Mouse (Mus musculus) macrophage (primary cell): ENCODE measurements around the gene Icosl. TPM values are rescaled to one million over a fixed set of nuclear protein-coding genes. Genes with fewer than 3 reads are reported as not detected.

Source experiments
- H3K27ac ChIP-seq: fragments of 350-480 bp; formaldehyde crosslinking; 2 replicates; pipeline ENCODE4 v1.9.0; 2021
- H3K36me3 ChIP-seq: fragments of 350-480 bp; formaldehyde crosslinking; 2 replicates; pipeline ENCODE4 v1.9.0; 2021; ENCODE audit errors: inconsistent target
- H3K4me3 ChIP-seq: fragments of 350-480 bp; formaldehyde crosslinking; 2 replicates; pipeline ENCODE4 v1.9.0; 2021; ENCODE audit errors: inconsistent target
- H3K79me2 ChIP-seq: fragments of 350-480 bp; formaldehyde crosslinking; 2 replicates; pipeline ENCODE4 v1.9.0; 2021; ENCODE audit errors: inconsistent target
- WGBS: methylation state at CpG from one replicate; pipeline ENCODE4 v1.1.7; 2026; ENCODE audit warnings: inconsistent platforms; ENCODE audit not compliant: missing documents; 5-methylcytosine and 5-hydroxymethylcytosine counted together
- polyA plus RNA-seq: library from polyadenylated mRNA; stranded (reverse); fragments of 250-400 nt; gene quantifications from 3 replicates; pipeline ENCODE4 v1.2.4, GENCODE M21; 2018; ENCODE audit warnings: inconsistent platforms

Icosl gene
- polyA plus RNA-seq, 1 experiment from 2014 or later = 3.6 TPM

DNA sequence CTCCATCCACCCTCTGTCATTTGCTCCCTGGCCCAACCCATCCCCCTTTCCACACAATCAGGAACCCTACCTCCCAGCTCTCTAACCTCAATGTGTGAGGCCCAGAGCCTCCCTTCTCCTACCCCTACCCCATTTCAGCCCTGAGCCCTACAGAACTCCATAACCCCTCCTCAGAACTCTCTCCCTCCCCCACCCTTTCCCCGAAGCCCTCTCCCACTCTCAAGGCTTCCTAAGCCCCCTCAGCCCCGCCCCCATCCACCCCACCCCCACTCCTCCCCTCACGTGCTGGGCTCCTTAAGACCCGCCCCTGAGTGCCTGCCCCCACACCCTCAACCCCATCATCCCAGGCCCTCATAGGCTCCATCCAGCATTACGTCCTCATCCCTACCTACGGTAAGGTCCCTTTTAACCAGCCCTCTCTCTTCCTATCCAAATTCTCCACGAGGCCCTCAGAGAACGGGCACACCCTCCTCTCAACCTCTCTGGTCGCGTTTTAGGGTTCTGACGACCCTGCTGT, 19.5 kb upstream of the Icosl start:
- no peak overlapping the region for H3K27ac ChIP-seq
- no peaks in the 10 kb centered on the region for H3K36me3 ChIP-seq
- H3K4me3 ChIP-seq = no peak overlapping the region
- H3K79me2 ChIP-seq = no peaks in the 10 kb centered on the region
- WGBS = 76% methylated on average over 10 of the region's 11 CpGs

- H3K4me3 ChIP-seq = no peak overlapping the region
- WGBS = 49% methylated on average over 19 of the region's 19 CpGs
Observed at GRCm38 (mm10) chr10:78054633-78055565, 14.2 kb upstream of the Icosl start.

DNA sequence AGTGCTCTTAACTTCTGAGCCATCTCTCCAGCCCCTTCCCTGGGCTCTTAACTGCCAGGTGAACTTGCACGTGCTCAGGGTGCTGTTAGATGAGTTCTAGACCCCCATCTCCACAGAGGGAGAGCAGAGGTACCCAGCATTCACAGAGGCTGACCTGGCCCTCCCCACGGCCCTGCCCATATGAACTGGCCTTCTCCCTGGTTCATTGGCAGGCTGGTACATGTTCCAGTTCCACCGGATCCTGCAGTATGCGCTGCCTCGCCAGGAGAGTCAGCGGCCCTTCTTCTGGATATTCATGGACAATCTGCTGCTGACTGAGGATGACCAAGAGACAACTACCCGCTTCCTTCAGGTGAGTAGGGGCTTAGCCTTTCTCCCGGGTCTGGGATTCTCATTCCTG, 12.0 kb upstream of the Icosl start:
- H3K27ac ChIP-seq = no peak overlapping the region
- WGBS = 87% methylated on average over 8 of the region's 8 CpGs
- H3K4me3 ChIP-seq = no peak overlapping the region
- H3K79me2 ChIP-seq = no peaks in the 10 kb centered on the region
- H3K36me3 ChIP-seq = no peaks in the 10 kb centered on the region

More at GRCm38 (mm10) chr10:78054633-78055565, 14.2 kb upstream of the Icosl start:
- Histone ChIP-seq H3K27ac (peak overlapping the region; percentile 17), H3K36me3 (no peaks in the 10 kb centered on the region), H3K79me2 (no peaks in the 10 kb centered on the region)

DNA sequence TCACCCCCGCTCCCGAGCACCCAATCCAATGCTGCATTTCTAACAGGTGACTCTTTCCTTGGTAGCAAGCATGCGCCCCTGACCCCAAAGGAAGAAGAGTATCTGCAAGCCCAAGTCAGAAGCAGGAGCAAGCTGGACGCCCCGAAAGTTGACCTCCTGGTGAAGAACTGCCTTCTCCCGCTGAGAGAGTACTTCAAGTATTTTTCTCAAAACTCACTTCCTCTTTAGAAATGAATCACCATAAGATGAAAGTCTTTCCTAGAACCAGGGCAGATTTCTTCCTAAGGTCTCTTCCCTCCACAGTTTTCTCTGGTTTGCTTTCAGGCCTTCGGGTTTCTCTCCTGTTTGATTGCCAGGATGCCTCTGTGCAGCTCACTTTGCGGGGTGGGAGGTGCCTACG, 6.0 kb upstream of the Icosl start:
- H3K4me3 ChIP-seq = no peak overlapping the region
- 31% methylated on average over 9 of the region's 9 CpGs for WGBS
- H3K27ac ChIP-seq = no peak overlapping the region

DNA sequence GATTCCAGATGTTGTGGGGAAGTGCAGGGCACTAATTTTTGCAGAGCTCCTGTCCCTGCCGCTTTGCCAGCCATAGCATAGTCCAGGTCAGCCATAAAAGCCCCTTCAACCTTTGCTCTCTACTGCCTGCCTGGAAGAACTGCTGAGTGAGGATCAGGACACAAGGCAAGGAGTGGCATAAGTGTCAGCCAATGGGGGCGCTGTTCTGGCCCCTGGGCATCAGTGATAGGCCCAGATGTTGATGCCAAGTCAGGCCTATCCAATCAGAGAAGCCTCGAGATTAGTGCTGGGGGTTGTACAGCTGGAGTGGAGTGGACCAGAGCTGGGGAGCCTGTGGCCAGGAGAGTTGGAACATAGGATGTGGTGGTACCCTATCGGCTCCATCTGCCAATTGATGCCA, 1.9 kb upstream of the Icosl start:
- 75% methylated on average over 4 of the region's 4 CpGs for WGBS
- peaks cover 21% of the 10 kb centered on the region; the same call in 1 of the 2 replicates for H3K79me2 ChIP-seq

More for the DNA sequence above, 6.0 kb upstream of the Icosl start:
- no peaks in the 10 kb centered on the region for H3K79me2 ChIP-seq
- H3K36me3 ChIP-seq = no peaks in the 10 kb centered on the region

DNA sequence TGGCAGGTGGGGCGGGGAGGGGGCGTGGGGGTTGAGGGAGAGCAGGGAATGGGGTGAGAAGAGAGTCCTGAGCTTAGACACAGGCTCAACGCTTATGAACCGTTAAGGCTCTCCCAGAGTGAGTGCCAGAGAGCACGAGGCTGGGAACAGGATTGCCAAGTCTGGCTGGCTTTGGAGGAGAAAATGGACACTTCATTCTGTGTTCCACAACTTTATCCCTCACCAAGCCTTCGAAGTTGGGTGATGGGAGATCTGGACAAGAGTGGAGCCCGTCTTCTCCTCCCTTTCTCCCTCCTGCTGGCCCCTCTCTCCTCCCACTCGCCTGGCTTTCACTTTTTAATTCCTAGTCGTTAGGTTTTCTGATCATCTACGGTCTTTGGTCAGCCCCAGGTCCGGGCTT, 561 bp upstream of the Icosl start:
- H3K36me3 ChIP-seq = peaks cover 14% of the 10 kb centered on the region
- no peak overlapping the region; the same call in 1 of the 2 replicates for H3K27ac ChIP-seq
- peaks cover 21% of the 10 kb centered on the region; the same call in 1 of the 2 replicates for H3K79me2 ChIP-seq
- H3K4me3 ChIP-seq = peak overlapping the region; percentile 60
- 26% methylated on average over 11 of the region's 11 CpGs for WGBS

More for the DNA sequence above, 1.9 kb upstream of the Icosl start:
- H3K27ac ChIP-seq = no peak overlapping the region
- no peak overlapping the region for H3K4me3 ChIP-seq
- peaks cover under 1% of the 10 kb centered on the region; the same call in 1 of the 2 replicates for H3K36me3 ChIP-seq

DNA sequence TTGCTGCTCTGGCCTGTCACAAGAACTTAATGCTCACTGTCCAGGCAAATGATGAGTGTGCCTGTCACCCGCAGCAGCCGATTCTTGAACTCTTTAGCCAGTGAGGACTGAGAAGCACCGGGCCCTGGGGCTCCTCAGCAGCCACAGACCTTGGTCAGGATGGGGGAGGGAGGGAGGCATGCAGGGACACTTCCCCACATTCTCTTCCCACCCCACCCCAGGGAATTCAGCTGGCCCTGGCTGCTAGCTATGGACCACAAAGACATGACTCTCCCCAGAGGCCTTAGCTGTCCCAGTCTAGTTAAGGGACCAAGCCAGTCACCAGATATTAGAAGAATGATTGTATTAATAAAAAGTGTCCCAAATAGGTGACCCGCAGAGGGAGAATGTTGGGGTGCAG, 5.0 kb downstream of the Icosl start:
- WGBS = 90% methylated on average over 4 of the region's 4 CpGs
- no peak overlapping the region for H3K4me3 ChIP-seq
- H3K79me2 ChIP-seq = peaks cover 21% of the 10 kb centered on the region; the same call in 1 of the 2 replicates
- peaks cover 55% of the 10 kb centered on the region for H3K36me3 ChIP-seq
- H3K27ac ChIP-seq = no peak overlapping the region

GRCm38 (mm10) chr10:78074977-78075376, 5.9 kb downstream of the Icosl start:
- H3K79me2 ChIP-seq = peaks cover 17% of the 10 kb centered on the region; the same call in 1 of the 2 replicates
- 50% methylated on average over 11 of the region's 11 CpGs for WGBS
- H3K27ac ChIP-seq = no peak overlapping the region
- no peak overlapping the region for H3K4me3 ChIP-seq
- peaks cover 55% of the 10 kb centered on the region for H3K36me3 ChIP-seq

DNA sequence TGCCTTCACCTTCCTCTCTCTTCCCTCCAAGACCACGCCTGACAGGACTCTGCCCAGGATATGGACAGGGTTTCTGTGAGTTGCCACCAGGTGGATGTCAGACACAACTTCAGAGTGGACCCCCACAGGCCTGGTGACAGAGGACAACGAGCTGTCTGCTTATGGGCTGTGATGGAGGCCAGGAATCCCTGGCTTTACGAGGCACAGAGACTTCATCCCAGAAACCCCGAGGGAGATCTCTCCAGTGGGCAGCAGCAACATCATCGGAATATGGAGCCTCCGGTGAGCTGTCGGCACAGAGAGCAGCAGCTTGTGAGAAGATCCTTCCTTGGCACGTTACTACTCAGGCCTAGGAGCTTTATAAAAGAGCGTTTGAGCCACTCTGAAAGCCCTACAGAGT, 8.8 kb downstream of the Icosl start:
- WGBS = 91% methylated on average over 9 of the region's 9 CpGs
- no peak overlapping the region for H3K4me3 ChIP-seq
- no peaks in the 10 kb centered on the region for H3K79me2 ChIP-seq
- H3K27ac ChIP-seq = no peak overlapping the region
- peaks cover 47% of the 10 kb centered on the region for H3K36me3 ChIP-seq

DNA sequence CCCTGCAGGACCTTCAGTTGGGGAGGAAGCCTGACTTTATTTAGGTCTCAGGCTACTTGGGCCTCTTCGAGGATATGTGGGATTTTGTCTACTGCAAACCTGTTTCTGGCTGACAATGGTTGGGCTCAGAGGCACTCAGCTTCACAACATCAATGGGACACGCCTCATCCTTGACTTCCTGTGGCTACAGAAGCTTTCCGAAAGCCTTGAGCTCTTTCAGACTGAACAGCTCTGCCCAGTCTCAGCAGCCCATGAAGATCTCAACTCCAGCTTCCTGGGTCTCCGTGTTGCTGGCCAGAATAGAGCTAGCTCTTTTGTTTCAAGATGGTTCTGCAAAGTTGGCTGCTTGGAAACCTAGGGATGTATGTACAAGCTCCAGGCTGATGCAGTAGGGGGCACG, 9.2 kb downstream of the Icosl start:
- Histone ChIP-seq H3K4me3 (no peak overlapping the region), H3K27ac (no peak overlapping the region), H3K36me3 (peaks cover 43% of the 10 kb centered on the region), H3K79me2 (no peaks in the 10 kb centered on the region)
- WGBS = 77% methylated on average over 5 of the region's 5 CpGs

GRCm38 (mm10) chr10:78079955-78080591, 11.0 kb downstream of the Icosl start:
- 89% methylated on average over 4 of the region's 4 CpGs for WGBS
- H3K79me2 ChIP-seq = no peaks in the 10 kb centered on the region
- no peak overlapping the region for H3K27ac ChIP-seq
- H3K36me3 ChIP-seq = peaks cover 26% of the 10 kb centered on the region
- H3K4me3 ChIP-seq = no peak overlapping the region

DNA sequence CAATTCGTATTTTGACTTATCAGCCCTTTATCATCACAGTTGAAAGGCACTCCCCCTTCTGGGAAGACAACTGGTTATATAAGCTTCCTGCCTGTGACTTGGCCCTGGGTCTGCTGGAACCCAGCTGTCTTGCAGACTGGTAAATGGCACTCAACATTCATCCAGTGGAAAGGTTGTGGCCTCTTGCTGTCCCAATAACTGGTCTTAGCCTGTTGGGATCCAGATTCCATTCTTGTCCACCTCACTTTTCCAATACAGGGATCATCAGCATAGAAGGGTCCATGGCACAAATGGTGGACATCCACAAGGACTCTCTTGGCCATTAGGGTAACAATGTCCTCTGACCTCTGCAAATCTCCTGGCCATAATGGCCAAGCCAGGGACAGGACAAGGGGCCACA, 15.0 kb downstream of the Icosl start:
- Histone ChIP-seq H3K36me3 (no peaks in the 10 kb centered on the region; the same call in 1 of the 2 replicates), H3K4me3 (no peak overlapping the region), H3K27ac (no peak overlapping the region), H3K79me2 (no peaks in the 10 kb centered on the region)
- WGBS = 56% methylated on average over 1 of the region's 1 CpGs

GRCm38 (mm10) chr10:78085711-78086110, 16.6 kb downstream of the Icosl start:
- no peaks in the 10 kb centered on the region for H3K36me3 ChIP-seq
- no peaks in the 10 kb centered on the region for H3K79me2 ChIP-seq
- no peak overlapping the region for H3K4me3 ChIP-seq
- 80% methylated on average over 6 of the region's 6 CpGs for WGBS
- no peak overlapping the region for H3K27ac ChIP-seq

GRCm38 (mm10) chr10:78086444-78087061, 17.5 kb downstream of the Icosl start:
- H3K4me3 ChIP-seq = no peak overlapping the region
- H3K36me3 ChIP-seq = no peaks in the 10 kb centered on the region
- no peaks in the 10 kb centered on the region for H3K79me2 ChIP-seq
- H3K27ac ChIP-seq = peak overlapping the region; percentile 65
- 6% methylated on average over 10 of the region's 10 CpGs for WGBS
